Mouse (Mus musculus) CH12.LX (cell line): ENCODE results near the gene Ank2. TPM values are rescaled to one million over a fixed set of nuclear protein-coding genes. Genes with fewer than 3 reads are reported as not detected.

ENCODE experiments used
- DNase-seq: peaks from one replicate; pipeline ENCODE4 v3.0.0-alpha.2; 2013; ENCODE audit errors: extremely low read depth
- H3K27ac ChIP-seq: 2 replicates; pipeline ENCODE4 v1.5.1; 2012; ENCODE audit warnings: low read depth, mild to moderate bottlenecking, control low read depth, moderate library complexity; ENCODE audit not compliant: insufficient read depth
- H3K27me3 ChIP-seq: replicated peaks from 2 replicates; pipeline ENCODE3; 2012; ENCODE audit warnings: inconsistent platforms
- H3K36me3 ChIP-seq, 2 experiments: replicated peaks in 1 of 2; 2 replicates each; pipeline versions ENCODE3 to v1.6.1; 2012; ENCODE audit warnings: inconsistent platforms in 1 of 2, low read length in 1 of 2, mild to moderate bottlenecking in 1 of 2, mixed read lengths in 1 of 2, moderate library complexity in 1 of 2; ENCODE audit not compliant: control insufficient read depth in 1 of 2, insufficient read depth in 1 of 2
- H3K4me1 ChIP-seq, 2 experiments: 2 replicates each; pipeline ENCODE4 v1.6.1; 2012; ENCODE audit warnings: inconsistent platforms in 1 of 2, moderate library complexity in 1 of 2; ENCODE audit not compliant: insufficient read depth in 2 of 2, control insufficient read depth in 1 of 2
- H3K4me2 ChIP-seq: 2 replicates; pipeline ENCODE4 v1.6.1; 2012; ENCODE audit warnings: low read depth, mild to moderate bottlenecking, control low read depth; ENCODE audit not compliant: poor library complexity, insufficient read depth, severe bottlenecking
- H3K4me3 ChIP-seq, 3 experiments: fragments of 150-350 bp in 1 of 3; sonication (generic) in 1 of 3; replicated peaks in 1 of 3; 2 replicates each; pipeline versions ENCODE3 to v1.5.1; 2011 to 2012; ENCODE audit warnings: low read depth in 2 of 3, low read length in 2 of 3, mild to moderate bottlenecking in 2 of 3, moderate library complexity in 2 of 3, control low read depth in 1 of 3, improper control_type of control experiment in 1 of 3, inconsistent platforms in 1 of 3, mixed read lengths in 1 of 3; ENCODE audit not compliant: poor library complexity in 1 of 3
- H3K79me2 ChIP-seq: replicated peaks from 2 replicates; pipeline ENCODE4 v1.6.1; 2012; ENCODE audit warnings: mild to moderate bottlenecking, moderate library complexity; ENCODE audit not compliant: control insufficient read depth, poor library complexity, insufficient read depth, severe bottlenecking; ENCODE audit errors: extremely low read depth
- H3K9ac ChIP-seq: 2 replicates; pipeline ENCODE4 v1.6.1; 2012; ENCODE audit warnings: low read depth, mild to moderate bottlenecking, control low read depth, moderate library complexity; ENCODE audit not compliant: insufficient read depth
- H3K9me3 ChIP-seq: replicated peaks from 2 replicates; pipeline ENCODE3; 2012; ENCODE audit warnings: low read length, inconsistent platforms, mixed read lengths
- CHD2 ChIP-seq: IDR thresholded peaks from 2 replicates; pipeline ENCODE4 v1.6.1; 2011; ENCODE audit warnings: low read length, improper control_type of control experiment
- CTCF ChIP-seq, 2 experiments: IDR thresholded peaks in 1 of 2; conservative IDR thresholded peaks in 1 of 2; 2 replicates each; pipeline ENCODE4 v1.5.1; 2011 to 2012; ENCODE audit warnings: low read depth in 2 of 2, low read length in 2 of 2, improper control_type of control experiment in 1 of 2, inconsistent platforms in 1 of 2, mild to moderate bottlenecking in 1 of 2, moderate library complexity in 1 of 2
- E2F4 ChIP-seq: IDR thresholded peaks from 2 replicates; pipeline ENCODE4 v1.6.1; 2011; ENCODE audit warnings: low read depth, low read length, improper control_type of control experiment; ENCODE audit not compliant: insufficient replicate concordance
- ETS1 ChIP-seq: conservative IDR thresholded peaks from 2 replicates; pipeline ENCODE4 v1.6.1; 2012; ENCODE audit warnings: low read depth, mild to moderate bottlenecking, inconsistent platforms, low read length, improper control_type of control experiment, moderate library complexity
- HCFC1 ChIP-seq: IDR thresholded peaks from 2 replicates; pipeline ENCODE4 v1.6.1; 2012; ENCODE audit warnings: low read depth, mild to moderate bottlenecking, inconsistent platforms, low read length, improper control_type of control experiment
- IRF4 ChIP-seq: IDR thresholded peaks from 2 replicates; pipeline ENCODE4 v1.6.1; 2014; ENCODE audit warnings: low read depth, mild to moderate bottlenecking, inconsistent platforms, low read length, improper control_type of control experiment
- JUND ChIP-seq: conservative IDR thresholded peaks from 2 replicates; pipeline ENCODE4 v1.6.1; 2011; ENCODE audit warnings: low read depth, low read length, improper control_type of control experiment
- KAT2A ChIP-seq: IDR thresholded peaks from 2 replicates; pipeline ENCODE4 v1.6.1; 2012; ENCODE audit warnings: low read length, improper control_type of control experiment, inconsistent platforms; ENCODE audit not compliant: insufficient replicate concordance
- MAX ChIP-seq: IDR thresholded peaks from 2 replicates; pipeline ENCODE4 v1.6.1; 2011; ENCODE audit warnings: low read length, improper control_type of control experiment
- MAZ ChIP-seq: IDR thresholded peaks from 2 replicates; pipeline ENCODE4 v1.6.1; 2012; ENCODE audit warnings: low read depth, mild to moderate bottlenecking, inconsistent platforms, low read length, improper control_type of control experiment, moderate library complexity
- MYC ChIP-seq: IDR thresholded peaks from 2 replicates; pipeline ENCODE4 v1.6.1; 2011; ENCODE audit warnings: low read depth, mild to moderate bottlenecking, improper control_type of control experiment, low read length
- POLR2A ChIP-seq: IDR thresholded peaks from 2 replicates; pipeline ENCODE4 v1.6.1; 2011; ENCODE audit warnings: low read depth, mild to moderate bottlenecking, improper control_type of control experiment, low read length
- POLR2AphosphoS2 ChIP-seq: IDR thresholded peaks from 2 replicates; pipeline ENCODE4 v1.6.1; 2011; ENCODE audit warnings: low read depth, low read length, improper control_type of control experiment
- USF2 ChIP-seq: conservative IDR thresholded peaks from 2 replicates; pipeline ENCODE4 v1.6.1; 2011; ENCODE audit warnings: low read depth, low read length, improper control_type of control experiment
- ZC3H11A ChIP-seq: IDR thresholded peaks from 2 replicates; pipeline ENCODE4 v1.6.1; 2012; ENCODE audit warnings: low read depth, mild to moderate bottlenecking, inconsistent platforms, low read length, improper control_type of control experiment
- ZKSCAN1 ChIP-seq: IDR thresholded peaks from 2 replicates; pipeline ENCODE4 v1.6.1; 2012; ENCODE audit warnings: low read depth, inconsistent platforms, low read length, improper control_type of control experiment, borderline replicate concordance
- ZMIZ1 ChIP-seq: IDR thresholded peaks from 2 replicates; pipeline ENCODE4 v1.6.1; 2012; ENCODE audit warnings: low read depth, mild to moderate bottlenecking, inconsistent platforms, low read length, improper control_type of control experiment
- dilution Hi-C: fragments of 300-500 bp; cut with MboI; formaldehyde crosslinking; loops from 2 replicates; pipeline ENCODE4 v1.14.3; 2020; ENCODE audit warnings: low sequenced_read_pairs; ENCODE audit not compliant: extremely low pct_unique_long_range_greater_than_20kb, extremely low pct_ligation_motif_present
- in situ Hi-C: fragments of 300-500 bp; cut with MboI; formaldehyde crosslinking; loops from 3 replicates; pipeline ENCODE4 v1.14.3; 2019; ENCODE audit warnings: low sequenced_read_pairs, low pct_ligation_motif_present, low pct_unique_long_range_greater_than_20kb, mixed read lengths
- polyA plus RNA-seq: library from polyadenylated mRNA; unstranded; fragments of >175 nt; gene quantifications from 2 replicates; pipeline ENCODE4 v1.2.1, GENCODE M21; 2012; ENCODE audit warnings: low read depth; ENCODE audit not compliant: insufficient read length
- total RNA-seq, 2 experiments: library from RNA; depleted of rRNA; stranded (reverse); fragments of 300-350 nt in 1 of 2; fragments of >200 nt in 1 of 2; gene quantifications; 2 replicates each; pipeline ENCODE4 v1.2.3; 2012 to 2014

Ank2 gene
- total and polyA plus RNA-seq, 3 experiments: 3.9 to 20.9 (median 12.2) TPM

- no peak for DNase-seq
- TF ChIP-seq MYC (no peak), ZC3H11A (no peak), POLR2A (no peak), CHD2 (no peak), E2F4 (no peak), ZMIZ1 (no peak), IRF4 (no peak), USF2 (no peak), ZKSCAN1 (no peak), KAT2A (no peak)
Observed at GRCm38 (mm10) chr3:127257279-127257925, 241.7 kb downstream of the Ank2 start.

GRCm38 (mm10) chr3:127256681-127257080, 242.5 kb downstream of the Ank2 start:
- Histone ChIP-seq H3K27me3 (no peaks in the 10 kb centered on the region), H3K4me1 (no peaks in the 10 kb centered on the region), H3K9me3 (no peaks in the 10 kb centered on the region), H3K4me3 (no peak overlapping the region), H3K79me2 (no peaks in the 10 kb centered on the region)
- in situ Hi-C loops: no loop called here
- TF ChIP-seq ZC3H11A (no peak), HCFC1 (no peak), MAX (no peak), ETS1 (no peak), POLR2AphosphoS2 (no peak), CTCF (conservative IDR thresholded peaks at IDR 0.05 in 1 of 2, IDR thresholded peaks at IDR 0.05 in 1 of 2; ENCODE audit: low read depth in 2 of 2, low read length in 2 of 2) (no peak), MAZ (no peak), JUND (no peak)
- TF ChIP-seq, all 38 proteins: peak for 0
- H3K36me3 ChIP-seq: no peaks in the 10 kb centered on the region
- no peak overlapping the region for H3K4me2 ChIP-seq
- no peak overlapping the region for H3K27ac ChIP-seq
- no peak overlapping the region for H3K9ac ChIP-seq
- no peak for DNase-seq
- dilution Hi-C loops: no loop called here

More at GRCm38 (mm10) chr3:127257279-127257925, 241.7 kb downstream of the Ank2 start:
- no peaks in the 10 kb centered on the region for H3K79me2 ChIP-seq
- in situ Hi-C loops (no loop called here), dilution Hi-C loops (no loop called here)
- no peak overlapping the region for H3K27ac ChIP-seq
- no peaks in the 10 kb centered on the region for H3K4me1 ChIP-seq
- H3K4me2 ChIP-seq: no peak overlapping the region
- no peaks in the 10 kb centered on the region for H3K9me3 ChIP-seq
- H3K27me3 ChIP-seq: no peaks in the 10 kb centered on the region
- H3K36me3 ChIP-seq: no peaks in the 10 kb centered on the region
- H3K4me3 ChIP-seq: no peak overlapping the region
- H3K9ac ChIP-seq: no peak overlapping the region
